ENCODE assay signal across 29 mouse cellular contexts in the genomic region with DNA sequence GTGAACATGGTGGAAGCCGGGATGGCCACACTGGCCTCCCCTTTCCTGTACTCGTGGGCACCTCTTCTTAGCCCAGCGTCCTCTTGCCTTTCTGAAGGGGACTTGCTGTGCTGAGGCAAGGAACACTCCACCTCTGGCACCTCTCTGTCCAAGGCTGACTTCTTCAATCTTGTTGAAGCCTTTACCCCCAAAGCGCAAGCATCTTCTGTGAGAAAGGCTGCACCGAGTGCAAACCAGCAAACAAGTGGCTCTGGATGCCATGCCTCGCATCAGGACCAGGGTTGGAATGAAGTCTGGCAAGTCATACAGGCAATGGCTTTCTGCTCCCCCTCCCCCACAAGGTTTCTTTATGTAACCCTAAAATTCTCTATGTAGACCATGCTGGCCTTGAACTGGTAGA. TPM values are rescaled to one million over a fixed set of nuclear protein-coding genes. Genes with fewer than 3 reads are reported as not detected.
DNase-seq lines count a peak whose midpoint lies in the region; ATAC-seq and TF ChIP-seq lines count a peak whose summit lies in the region.
"Had no signal": no experiment of that assay in that cellular context is flagged by ENCODE, and none has a peak within 500 bp of the region (broad histone marks: within the 10 kb centered on the region; RNA-seq: fewer than 3 reads in every experiment).

No protein-coding gene starts in this region.

- WGBS in kidney, postnatal 0 days = 81% methylated on average over 6 of the region's 6 CpGs
- WGBS in midbrain, embryonic 15.5 days = 89% methylated on average over 6 of the region's 6 CpGs
- 93% methylated on average over 6 of the region's 6 CpGs for WGBS in midbrain, embryonic 14.5 days
- 89% methylated on average over 6 of the region's 6 CpGs for WGBS in midbrain, embryonic 16.5 days

- ATAC-seq in kidney, postnatal 0 days (replicated peaks; ENCODE audit: low FRiP score, low read depth) = no peak
- 0 out of 2 replicates have a peak, but pooled peaks have one; percentile 1 for ATAC-seq in midbrain, embryonic 15.5 days (replicated peaks)
- no peak for ATAC-seq in midbrain, embryonic 14.5 days (ENCODE audit: low FRiP score, low TSS enrichment)
- ATAC-seq in midbrain, embryonic 16.5 days = no peak; the same call in 1 of the 2 replicates
- ATAC-seq: CD4-positive, CD25-positive, alpha-beta regulatory T cell, adult 4 months; inflammation-experienced regulatory T-cells, adult 6 months had no signal

- intact Hi-C loops in heart, postnatal 14 days (cut with DNase I) = no loop called here

- no peak overlapping the region for H3K4me3 ChIP-seq in kidney, postnatal 0 days (replicated peaks; ENCODE audit: low read depth, low read length)
- no peak overlapping the region for H3K4me3 ChIP-seq in midbrain, embryonic 15.5 days
- H3K4me3 ChIP-seq in midbrain, embryonic 14.5 days (replicated peaks; ENCODE audit: low read depth, low read length) = no peak overlapping the region
- no peak overlapping the region for H3K4me3 ChIP-seq in midbrain, embryonic 16.5 days (ENCODE audit: low read depth, low read length)
- H3K4me3 ChIP-seq: embryonic facial prominence, embryonic 13.5 days; erythroblast, embryonic 14.5 days; heart, adult 2 months; heart, embryonic 15.5 days; megakaryocyte, embryonic 14.5 days; neural tube, embryonic 15.5 days had no signal

- H3K36me3 ChIP-seq in kidney, postnatal 0 days (ENCODE audit: insufficient read depth, low read length) = no peaks in the 10 kb centered on the region
- no peaks in the 10 kb centered on the region for H3K36me3 ChIP-seq in midbrain, embryonic 15.5 days (replicated peaks)
- no peaks in the 10 kb centered on the region for H3K36me3 ChIP-seq in midbrain, embryonic 14.5 days (ENCODE audit: control insufficient read depth, insufficient read depth, low read length)
- H3K36me3 ChIP-seq in midbrain, embryonic 16.5 days (ENCODE audit: control insufficient read depth, insufficient read depth, low read length) = no peaks in the 10 kb centered on the region
- H3K36me3 ChIP-seq: embryonic facial prominence, embryonic 13.5 days; heart, embryonic 15.5 days; neural tube, embryonic 15.5 days had no signal

- peak overlapping the region; percentile 21; the same call in 1 of the 2 replicates for H3K4me2 ChIP-seq in kidney, postnatal 0 days (ENCODE audit: low read length)
- no peak overlapping the region for H3K4me2 ChIP-seq in midbrain, embryonic 15.5 days
- H3K4me2 ChIP-seq in midbrain, embryonic 14.5 days (ENCODE audit: low read length) = no peak overlapping the region
- H3K4me2 ChIP-seq in midbrain, embryonic 16.5 days (ENCODE audit: low read length) = peak overlapping the region; percentile 15
- H3K4me2 ChIP-seq: heart, embryonic 15.5 days; liver, embryonic 11.5 days; neural tube, embryonic 15.5 days had no signal

- H3K9ac ChIP-seq in kidney, postnatal 0 days (ENCODE audit: low read depth, low read length) = no peak overlapping the region
- no peak overlapping the region for H3K9ac ChIP-seq in midbrain, embryonic 15.5 days
- H3K9ac ChIP-seq in midbrain, embryonic 14.5 days (replicated peaks; ENCODE audit: low read length) = no peak overlapping the region
- no peak overlapping the region for H3K9ac ChIP-seq in midbrain, embryonic 16.5 days (ENCODE audit: low read depth, low read length)
- H3K9ac ChIP-seq: embryonic facial prominence, embryonic 13.5 days; heart, embryonic 15.5 days; hindbrain, embryonic 14.5 days; neural tube, embryonic 15.5 days had no signal

- H3K9me3 ChIP-seq in kidney, postnatal 0 days (replicated peaks; ENCODE audit: low read length) = no peaks in the 10 kb centered on the region
- no peaks in the 10 kb centered on the region for H3K9me3 ChIP-seq in midbrain, embryonic 15.5 days
- no peaks in the 10 kb centered on the region for H3K9me3 ChIP-seq in midbrain, embryonic 14.5 days (ENCODE audit: control insufficient read depth, low read length)
- no peaks in the 10 kb centered on the region for H3K9me3 ChIP-seq in midbrain, embryonic 16.5 days (replicated peaks; ENCODE audit: control insufficient read depth, low read length, poor library complexity, severe bottlenecking)
- H3K9me3 ChIP-seq: embryonic facial prominence, embryonic 13.5 days; heart, embryonic 15.5 days; megakaryocyte, embryonic 14.5 days; neural tube, embryonic 15.5 days had no signal

- DNase-seq in heart, adult 11 months = peak; percentile 81
- DNase-seq in heart, postnatal 14 days = no peak
- DNase-seq in kidney, postnatal 0 days (ENCODE audit: low spot score) = no peak
- no peak for DNase-seq in kidney, adult 9 months
- no peak for DNase-seq in midbrain, embryonic 14.5 days
- DNase-seq in retina, postnatal 1 day = no peak
- DNase-seq: cerebellum, adult 11 months; cerebellum, adult 9-10 months; cerebellum, postnatal 36 days; gastrocnemius, postnatal 25 days; heart, adult 2 months; heart, postnatal 4 days; kidney, adult 11 months; layer of hippocampus, adult 9-11 months; lung, postnatal 36 days; right cerebral cortex, postnatal 25 days; thymus, adult 18-20 months; thymus, postnatal 25 days had no signal

- H3K4me1 ChIP-seq in kidney, postnatal 0 days (replicated peaks; ENCODE audit: insufficient read depth, low read length) = no peaks in the 10 kb centered on the region
- H3K4me1 ChIP-seq in midbrain, embryonic 15.5 days = 0 out of 2 replicates have a peak, but pooled peaks cover 4% of the 10 kb centered on the region
- no peaks in the 10 kb centered on the region for H3K4me1 ChIP-seq in midbrain, embryonic 14.5 days (ENCODE audit: control insufficient read depth, insufficient read depth, low read length)
- H3K4me1 ChIP-seq in midbrain, embryonic 16.5 days (ENCODE audit: control insufficient read depth, insufficient read depth, low read length) = peaks cover 10% of the 10 kb centered on the region

- TF ChIP-seq CTCF in kidney, postnatal 0 days (IDR thresholded peaks at IDR 0.05; ENCODE audit: low read depth) = no peak

- H3K27me3 ChIP-seq in kidney, postnatal 0 days (ENCODE audit: insufficient read depth, low read length) = no peaks in the 10 kb centered on the region
- no peaks in the 10 kb centered on the region for H3K27me3 ChIP-seq in midbrain, embryonic 15.5 days (replicated peaks)
- H3K27me3 ChIP-seq in midbrain, embryonic 14.5 days (ENCODE audit: control insufficient read depth, insufficient read depth, low read length) = no peaks in the 10 kb centered on the region
- H3K27me3 ChIP-seq in midbrain, embryonic 16.5 days (ENCODE audit: control insufficient read depth, insufficient read depth, low read depth, low read length) = no peaks in the 10 kb centered on the region
- H3K27me3 ChIP-seq: heart, embryonic 15.5 days; neural tube, embryonic 15.5 days had no signal

- H3K27ac ChIP-seq in kidney, postnatal 0 days = no peak overlapping the region
- H3K27ac ChIP-seq in midbrain, embryonic 15.5 days = no peak overlapping the region
- no peak overlapping the region for H3K27ac ChIP-seq in midbrain, embryonic 14.5 days (replicated peaks; ENCODE audit: low read depth, low read length)
- no peak overlapping the region for H3K27ac ChIP-seq in midbrain, embryonic 16.5 days (ENCODE audit: low read length)
- H3K27ac ChIP-seq: embryonic facial prominence, embryonic 13.5 days; heart, adult 2 months; heart, embryonic 15.5 days; hindbrain, embryonic 14.5 days; neural tube, embryonic 15.5 days had no signal

RNA-seq across cellular contexts. Expression of a gene that starts 43.4 kb away (rescaled TPM):
- 100 to 1,000 TPM; 191 to 198 TPM for total RNA-seq in heart, postnatal 14 days (2021)
- 356 and 371 TPM in 2 replicates for polyA plus RNA-seq in kidney, postnatal 0 days (2015; fragmentation: Nextera tagmentation; extraction: Ambion mirVana)
- polyA plus RNA-seq in midbrain, embryonic 15.5 days (2015; fragmentation: Nextera tagmentation; extraction: Ambion mirVana) = 273 and 287 TPM in 2 replicates
- 325 and 337 TPM in 2 replicates for polyA plus RNA-seq in midbrain, embryonic 14.5 days (2014; fragmentation: Nextera tagmentation; extraction: Ambion mirVana)
- 270 and 283 TPM in 2 replicates for polyA plus RNA-seq in midbrain, embryonic 16.5 days (2015; fragmentation: Nextera tagmentation; extraction: Ambion mirVana)

Comparison
In these comparisons a context has a peak if more than half of its experiments do, and no peak if none do; other contexts are left out.
1. H3K4me2 ChIP-seq: peak in kidney, postnatal 0 days (single experiment) and midbrain, embryonic 16.5 days (single experiment); none in midbrain, embryonic 15.5 days (single experiment) and midbrain, embryonic 14.5 days (single experiment).